20 mouse cellular contexts compared by ENCODE assay signal in the genomic region with DNA sequence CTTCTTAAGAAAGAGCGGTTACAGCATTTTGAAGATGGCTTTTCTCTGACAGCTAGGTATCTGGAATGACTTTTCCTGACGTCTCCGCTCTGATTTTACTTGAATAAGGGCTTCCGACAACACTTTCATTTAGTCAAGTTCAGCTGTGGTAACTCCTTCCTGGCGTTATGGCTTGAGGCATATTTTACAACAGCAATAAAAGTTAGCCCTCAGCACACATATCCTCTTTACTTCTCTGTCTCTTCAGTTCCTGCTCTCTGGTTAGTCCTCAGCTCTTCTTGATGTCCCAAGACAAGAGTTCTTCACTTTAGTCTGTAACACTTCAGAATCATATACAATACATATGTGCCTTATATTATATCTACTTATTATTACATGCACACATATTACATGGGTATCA.
DNase-seq lines count a peak whose midpoint lies in the region; ATAC-seq and TF ChIP-seq lines count a peak whose summit lies in the region.
"Had no signal": no experiment of that assay in that cellular context is flagged by ENCODE, and none has a peak within 500 bp of the region (broad histone marks: within the 10 kb centered on the region; RNA-seq: fewer than 3 reads in every experiment).

No protein-coding gene starts in this region.

- H3K4me1 ChIP-seq in liver, adult 2 months (ENCODE audit: control insufficient read depth, insufficient read depth, low read length) = peaks cover 18% of the 10 kb centered on the region
- peaks cover 6% of the 10 kb centered on the region for H3K4me1 ChIP-seq in liver, postnatal 0 days (ENCODE audit: insufficient read depth)
- H3K4me1 ChIP-seq in intestine, embryonic 16.5 days (ENCODE audit: control insufficient read depth, insufficient read depth, low read length) = no peaks in the 10 kb centered on the region
- H3K4me1 ChIP-seq: embryonic facial prominence, embryonic 12.5 days had no signal

- TF ChIP-seq EP300 in liver, postnatal 0 days (IDR thresholded peaks at IDR 0.05; ENCODE audit: low read depth) = no peak

- TF ChIP-seq POLR2A in liver, adult 2 months (IDR thresholded peaks at IDR 0.05; ENCODE audit: extremely low read depth, insufficient read depth, low read length) = no peak

- DNase-seq in heart, adult 11 months = peak; percentile 56
- no peak for DNase-seq in heart, postnatal 14 days
- no peak for DNase-seq in liver, adult 2 months (ENCODE audit: extremely low read depth, low read depth, low spot score)
- no peak for DNase-seq in liver, postnatal 0 days
- no peak for DNase-seq in spleen, adult 12 weeks (ENCODE audit: low spot score)
- no peak for DNase-seq in retina, embryonic 14.5 days (ENCODE audit: low spot score)
- DNase-seq: adrenal gland, adult 2 months; adrenal gland, postnatal 14 days; adrenal gland, postnatal 36 days; cerebellum, adult 11-12 months; cerebellum, adult 2 months; cerebellum, adult 9-10 months; cerebellum, postnatal 10 days; cerebellum, postnatal 25 days; forebrain, postnatal 0 days had no signal

- H3K4me2 ChIP-seq in liver, postnatal 0 days (ENCODE audit: low read depth, low read length) = no peak overlapping the region
- H3K4me2 ChIP-seq in intestine, embryonic 16.5 days (ENCODE audit: low read depth, low read length) = peak overlapping the region; percentile 16; the same call in 1 of the 2 replicates
- H3K4me2 ChIP-seq: embryonic facial prominence, embryonic 12.5 days; forebrain, embryonic 12.5 days had no signal

- 96% methylated on average over 5 of the region's 5 CpGs for WGBS in liver, adult 2 months
- WGBS in liver, postnatal 0 days (ENCODE audit: insufficient replicate concordance) = 82% methylated on average over 5 of the region's 5 CpGs
- 50% methylated on average over 5 of the region's 5 CpGs for WGBS in intestine, embryonic 16.5 days

- TF ChIP-seq CTCF in liver, adult 2 months (IDR thresholded peaks at IDR 0.05; ENCODE audit: low read depth, low read length) = no peak
- no peak for TF ChIP-seq CTCF in liver, postnatal 0 days (IDR thresholded peaks at IDR 0.05; ENCODE audit: low read depth)

- no peaks in the 10 kb centered on the region for H3K36me3 ChIP-seq in liver, adult 2 months (ENCODE audit: control insufficient read depth, insufficient read depth, low read length)
- H3K36me3 ChIP-seq in liver, postnatal 0 days (replicated peaks; ENCODE audit: insufficient read depth, low read length) = no peaks in the 10 kb centered on the region
- H3K36me3 ChIP-seq in intestine, embryonic 16.5 days (ENCODE audit: control insufficient read depth, insufficient read depth, low read length) = no peaks in the 10 kb centered on the region
- H3K36me3 ChIP-seq: embryonic facial prominence, embryonic 10.5 days; embryonic facial prominence, embryonic 12.5 days; forebrain, embryonic 12.5 days had no signal

- peak overlapping the region; percentile 47 for H3K27ac ChIP-seq in liver, adult 2 months (replicated peaks; ENCODE audit: insufficient read depth, low read depth, low read length)
- H3K27ac ChIP-seq in liver, postnatal 0 days (ENCODE audit: low read depth) = no peak overlapping the region
- 0 out of 2 replicates have a peak overlapping the region, but pooled peaks have one; percentile 18 for H3K27ac ChIP-seq in intestine, embryonic 16.5 days (ENCODE audit: low read length)
- H3K27ac ChIP-seq: embryonic facial prominence, embryonic 10.5 days; embryonic facial prominence, embryonic 12.5 days had no signal

- H3K9ac ChIP-seq in liver, adult 2 months (ENCODE audit: low read depth, low read length) = no peak overlapping the region
- H3K9ac ChIP-seq in liver, postnatal 0 days (replicated peaks) = no peak overlapping the region
- no peak overlapping the region for H3K9ac ChIP-seq in intestine, embryonic 16.5 days (ENCODE audit: low read depth, low read length)
- H3K9ac ChIP-seq: embryonic facial prominence, embryonic 12.5 days; forebrain, embryonic 12.5 days; forebrain, postnatal 0 days had no signal

- no peaks in the 10 kb centered on the region for H3K79me2 ChIP-seq in liver, adult 2 months (ENCODE audit: control insufficient read depth, insufficient read depth, low read length)

- no peaks in the 10 kb centered on the region for H3K27me3 ChIP-seq in liver, adult 2 months (ENCODE audit: control insufficient read depth, insufficient read depth, low read length)
- H3K27me3 ChIP-seq in liver, postnatal 0 days (ENCODE audit: insufficient read depth, low read length) = no peaks in the 10 kb centered on the region
- H3K27me3 ChIP-seq in intestine, embryonic 16.5 days (replicated peaks; ENCODE audit: control insufficient read depth, insufficient read depth, low read length) = no peaks in the 10 kb centered on the region
- H3K27me3 ChIP-seq: embryonic facial prominence, embryonic 12.5 days; forebrain, embryonic 12.5 days had no signal

- no peak overlapping the region for H3K4me3 ChIP-seq in liver, adult 2 months (ENCODE audit: insufficient read depth, low read depth, low read length)
- no peak overlapping the region for H3K4me3 ChIP-seq in liver, postnatal 0 days (ENCODE audit: low read depth, low read length)
- no peak overlapping the region for H3K4me3 ChIP-seq in intestine, embryonic 16.5 days (ENCODE audit: low read length)
- H3K4me3 ChIP-seq: embryonic facial prominence, embryonic 10.5 days; embryonic facial prominence, embryonic 12.5 days; forebrain, embryonic 12.5 days had no signal

- intact Hi-C loops in heart, postnatal 14 days (cut with DNase I) = no loop called here

- no peak for ATAC-seq in liver, postnatal 0 days
- peak; percentile 64 for ATAC-seq in intestine, embryonic 16.5 days
- ATAC-seq: forebrain, embryonic 14.5 days; forebrain, postnatal 0 days had no signal

- H3K9me3 ChIP-seq in liver, postnatal 0 days (ENCODE audit: low read length) = no peaks in the 10 kb centered on the region
- H3K9me3 ChIP-seq in intestine, embryonic 16.5 days (ENCODE audit: control insufficient read depth, low read length) = no peaks in the 10 kb centered on the region
- H3K9me3 ChIP-seq: embryonic facial prominence, embryonic 10.5 days; embryonic facial prominence, embryonic 12.5 days; forebrain, embryonic 12.5 days had no signal
